Mouse (Mus musculus): ENCODE results near the gene Otop2. TPM values are rescaled to one million over a fixed set of nuclear protein-coding genes. Genes with fewer than 3 reads are reported as not detected.

Gene Otop2
- polyA plus RNA-seq, 1 experiment from 2014 or later = not detected

- WGBS = 46% methylated on average over 12 of the region's 12 CpGs
- H3K27me3 ChIP-seq (ENCODE audit: control insufficient read depth, insufficient read depth, low read length) = peaks cover 22% of the 10 kb centered on the region
These were observed 28.3 kb downstream of the Otop2 start for GRCm38 (mm10) chr11:115335223-115335622.

GRCm38 (mm10) chr11:115336115-115336514 lies 29.2 kb downstream of the Otop2 start:
- H3K9ac ChIP-seq (replicated peaks; ENCODE audit: low read depth, low read length) = no peak overlapping the region
- H3K4me2 ChIP-seq (replicated peaks; ENCODE audit: low read depth, low read length) = no peak overlapping the region
- H3K9me3 ChIP-seq (ENCODE audit: control insufficient read depth, low read depth, low read length) = no peaks in the 10 kb centered on the region
- no peak overlapping the region for H3K27ac ChIP-seq (ENCODE audit: low read length)
- 0 out of 2 replicates have a peak, but pooled peaks cover 4% of the 10 kb centered on the region for H3K4me1 ChIP-seq (ENCODE audit: control insufficient read depth, insufficient read depth, low read length)
- H3K36me3 ChIP-seq (ENCODE audit: control insufficient read depth, insufficient read depth, low read length) = no peaks in the 10 kb centered on the region
- peaks cover 22% of the 10 kb centered on the region for H3K27me3 ChIP-seq (ENCODE audit: control insufficient read depth, insufficient read depth, low read length)
- 16% methylated on average over 6 of the region's 6 CpGs for WGBS
- no peak for ATAC-seq (ENCODE audit: insufficient number of reproducible peaks, insufficient read depth, low FRiP score, low read depth)
- no peak overlapping the region for H3K4me3 ChIP-seq (ENCODE audit: low read depth, low read length)

More at GRCm38 (mm10) chr11:115335223-115335622, 28.3 kb downstream of the Otop2 start:
- H3K4me3 ChIP-seq (ENCODE audit: low read depth, low read length) = no peak overlapping the region
- H3K9ac ChIP-seq (replicated peaks; ENCODE audit: low read depth, low read length) = no peak overlapping the region
- ATAC-seq (ENCODE audit: insufficient number of reproducible peaks, insufficient read depth, low FRiP score, low read depth) = no peak
- H3K36me3 ChIP-seq (ENCODE audit: control insufficient read depth, insufficient read depth, low read length) = no peaks in the 10 kb centered on the region
- H3K4me1 ChIP-seq (ENCODE audit: control insufficient read depth, insufficient read depth, low read length) = 0 out of 2 replicates have a peak, but pooled peaks cover 4% of the 10 kb centered on the region
- H3K9me3 ChIP-seq (ENCODE audit: control insufficient read depth, low read depth, low read length) = no peaks in the 10 kb centered on the region
- no peak overlapping the region for H3K27ac ChIP-seq (ENCODE audit: low read length)
- H3K4me2 ChIP-seq (replicated peaks; ENCODE audit: low read depth, low read length) = no peak overlapping the region

- 45% methylated on average over 3 of the region's 3 CpGs for WGBS
- Histone ChIP-seq H3K9ac (replicated peaks; ENCODE audit: low read depth, low read length) (no peak overlapping the region), H3K36me3 (ENCODE audit: control insufficient read depth, insufficient read depth, low read length) (no peaks in the 10 kb centered on the region), H3K4me3 (ENCODE audit: low read depth, low read length) (no peak overlapping the region), H3K4me2 (replicated peaks; ENCODE audit: low read depth, low read length) (no peak overlapping the region), H3K27ac (ENCODE audit: low read length) (no peak overlapping the region), H3K27me3 (ENCODE audit: control insufficient read depth, insufficient read depth, low read length) (peaks cover 22% of the 10 kb centered on the region), H3K9me3 (ENCODE audit: control insufficient read depth, low read depth, low read length) (no peaks in the 10 kb centered on the region), H3K4me1 (ENCODE audit: control insufficient read depth, insufficient read depth, low read length) (0 out of 2 replicates have a peak, but pooled peaks cover 4% of the 10 kb centered on the region)
- ATAC-seq (ENCODE audit: insufficient number of reproducible peaks, insufficient read depth, low FRiP score, low read depth) = no peak
These were observed 30.4 kb downstream of the Otop2 start for GRCm38 (mm10) chr11:115337350-115337749.

GRCm38 (mm10) chr11:115337826-115338225 lies 30.9 kb downstream of the Otop2 start:
- Histone ChIP-seq H3K36me3 (ENCODE audit: control insufficient read depth, insufficient read depth, low read length) (no peaks in the 10 kb centered on the region), H3K27me3 (ENCODE audit: control insufficient read depth, insufficient read depth, low read length) (peaks cover 18% of the 10 kb centered on the region), H3K9ac (replicated peaks; ENCODE audit: low read depth, low read length) (no peak overlapping the region), H3K4me3 (ENCODE audit: low read depth, low read length) (no peak overlapping the region), H3K4me1 (ENCODE audit: control insufficient read depth, insufficient read depth, low read length) (0 out of 2 replicates have a peak, but pooled peaks cover 4% of the 10 kb centered on the region), H3K4me2 (replicated peaks; ENCODE audit: low read depth, low read length) (no peak overlapping the region), H3K27ac (ENCODE audit: low read length) (no peak overlapping the region), H3K9me3 (ENCODE audit: control insufficient read depth, low read depth, low read length) (no peaks in the 10 kb centered on the region)
- no peak for ATAC-seq (ENCODE audit: insufficient number of reproducible peaks, insufficient read depth, low FRiP score, low read depth)
- 45% methylated on average over 1 of the region's 1 CpGs for WGBS

GRCm38 (mm10) chr11:115341246-115341645 lies 34.3 kb downstream of the Otop2 start:
- no peaks in the 10 kb centered on the region for H3K9me3 ChIP-seq (ENCODE audit: control insufficient read depth, low read depth, low read length)
- H3K36me3 ChIP-seq (ENCODE audit: control insufficient read depth, insufficient read depth, low read length) = no peaks in the 10 kb centered on the region
- H3K4me3 ChIP-seq (ENCODE audit: low read depth, low read length) = no peak overlapping the region
- ATAC-seq (ENCODE audit: insufficient number of reproducible peaks, insufficient read depth, low FRiP score, low read depth) = no peak
- peaks cover 14% of the 10 kb centered on the region; the same call in 1 of the 2 replicates for H3K4me1 ChIP-seq (ENCODE audit: control insufficient read depth, insufficient read depth, low read length)
- H3K27me3 ChIP-seq (ENCODE audit: control insufficient read depth, insufficient read depth, low read length) = no peaks in the 10 kb centered on the region
- H3K27ac ChIP-seq (ENCODE audit: low read length) = no peak overlapping the region
- no peak overlapping the region for H3K4me2 ChIP-seq (replicated peaks; ENCODE audit: low read depth, low read length)
- WGBS = 78% methylated on average over 2 of the region's 2 CpGs
- no peak overlapping the region for H3K9ac ChIP-seq (replicated peaks; ENCODE audit: low read depth, low read length)

GRCm38 (mm10) chr11:115341866-115342265 lies 34.9 kb downstream of the Otop2 start:
- no peak overlapping the region for H3K9ac ChIP-seq (replicated peaks; ENCODE audit: low read depth, low read length)
- H3K4me3 ChIP-seq (ENCODE audit: low read depth, low read length) = no peak overlapping the region
- ATAC-seq (ENCODE audit: insufficient number of reproducible peaks, insufficient read depth, low FRiP score, low read depth) = no peak
- no peaks in the 10 kb centered on the region for H3K27me3 ChIP-seq (ENCODE audit: control insufficient read depth, insufficient read depth, low read length)
- no peak overlapping the region for H3K27ac ChIP-seq (ENCODE audit: low read length)
- no peaks in the 10 kb centered on the region for H3K9me3 ChIP-seq (ENCODE audit: control insufficient read depth, low read depth, low read length)
- no peaks in the 10 kb centered on the region for H3K36me3 ChIP-seq (ENCODE audit: control insufficient read depth, insufficient read depth, low read length)
- WGBS = 58% methylated on average over 6 of the region's 6 CpGs
- no peak overlapping the region for H3K4me2 ChIP-seq (replicated peaks; ENCODE audit: low read depth, low read length)
- peaks cover 15% of the 10 kb centered on the region; the same call in 1 of the 2 replicates for H3K4me1 ChIP-seq (ENCODE audit: control insufficient read depth, insufficient read depth, low read length)

GRCm38 (mm10) chr11:115344967-115345366 lies 38.0 kb downstream of the Otop2 start:
- Histone ChIP-seq H3K4me3 (ENCODE audit: low read depth, low read length) (no peak overlapping the region), H3K4me1 (ENCODE audit: control insufficient read depth, insufficient read depth, low read length) (peaks cover 21% of the 10 kb centered on the region; the same call in 1 of the 2 replicates), H3K9ac (replicated peaks; ENCODE audit: low read depth, low read length) (no peak overlapping the region), H3K36me3 (ENCODE audit: control insufficient read depth, insufficient read depth, low read length) (no peaks in the 10 kb centered on the region), H3K27ac (ENCODE audit: low read length) (no peak overlapping the region), H3K9me3 (ENCODE audit: control insufficient read depth, low read depth, low read length) (no peaks in the 10 kb centered on the region), H3K4me2 (replicated peaks; ENCODE audit: low read depth, low read length) (no peak overlapping the region), H3K27me3 (ENCODE audit: control insufficient read depth, insufficient read depth, low read length) (no peaks in the 10 kb centered on the region)
- 11% methylated on average over 12 of the region's 12 CpGs for WGBS
- ATAC-seq (ENCODE audit: insufficient number of reproducible peaks, insufficient read depth, low FRiP score, low read depth) = no peak

GRCm38 (mm10) chr11:115345515-115345914 lies 38.6 kb downstream of the Otop2 start:
- Histone ChIP-seq H3K4me2 (replicated peaks; ENCODE audit: low read depth, low read length) (no peak overlapping the region), H3K27me3 (ENCODE audit: control insufficient read depth, insufficient read depth, low read length) (no peaks in the 10 kb centered on the region), H3K4me3 (ENCODE audit: low read depth, low read length) (no peak overlapping the region), H3K9ac (replicated peaks; ENCODE audit: low read depth, low read length) (no peak overlapping the region), H3K27ac (ENCODE audit: low read length) (no peak overlapping the region), H3K4me1 (ENCODE audit: control insufficient read depth, insufficient read depth, low read length) (peaks cover 21% of the 10 kb centered on the region; the same call in 1 of the 2 replicates), H3K36me3 (ENCODE audit: control insufficient read depth, insufficient read depth, low read length) (no peaks in the 10 kb centered on the region), H3K9me3 (ENCODE audit: control insufficient read depth, low read depth, low read length) (no peaks in the 10 kb centered on the region)
- 13% methylated on average over 7 of the region's 7 CpGs for WGBS
- no peak for ATAC-seq (ENCODE audit: insufficient number of reproducible peaks, insufficient read depth, low FRiP score, low read depth)

- ATAC-seq (ENCODE audit: insufficient number of reproducible peaks, insufficient read depth, low FRiP score, low read depth) = no peak
- 38% methylated on average over 17 of the region's 17 CpGs for WGBS
These were observed 41.8 kb downstream of the Otop2 start for GRCm38 (mm10) chr11:115348681-115349248.

More at GRCm38 (mm10) chr11:115348681-115349248, 41.8 kb downstream of the Otop2 start:
- Histone ChIP-seq H3K36me3 (ENCODE audit: control insufficient read depth, insufficient read depth, low read length) (no peaks in the 10 kb centered on the region), H3K9ac (replicated peaks; ENCODE audit: low read depth, low read length) (no peak overlapping the region), H3K4me1 (ENCODE audit: control insufficient read depth, insufficient read depth, low read length) (peaks cover 21% of the 10 kb centered on the region; the same call in 1 of the 2 replicates), H3K9me3 (ENCODE audit: control insufficient read depth, low read depth, low read length) (no peaks in the 10 kb centered on the region), H3K27me3 (ENCODE audit: control insufficient read depth, insufficient read depth, low read length) (no peaks in the 10 kb centered on the region), H3K27ac (ENCODE audit: low read length) (no peak overlapping the region), H3K4me3 (ENCODE audit: low read depth, low read length) (no peak overlapping the region), H3K4me2 (replicated peaks; ENCODE audit: low read depth, low read length) (no peak overlapping the region)
